Mouse (Mus musculus): Measurements from ENCODE around the gene Zic2. TPM values are rescaled to one million over a fixed set of nuclear protein-coding genes. Genes with fewer than 3 reads are reported as not detected.

Zic2 gene
- total RNA-seq, 2 experiments from 2014 or later = not detected

GRCm38 (mm10) chr14:122487366-122487765 lies 12.1 kb downstream of the Zic2 start:
- DNase-seq = no peak
- intact Hi-C loops (cut with DNase I) = no loop called here

GRCm38 (mm10) chr14:122489041-122489440 lies 13.8 kb downstream of the Zic2 start:
- no peak for DNase-seq
- intact Hi-C loops (cut with DNase I) = no loop called here

GRCm38 (mm10) chr14:122489686-122490414 lies 14.6 kb downstream of the Zic2 start:
- intact Hi-C loops (cut with DNase I) = loop anchor here (10.0 kb wide), 1 partner anchor 385 kb away; no protein-coding TSS in a partner anchor
- no peak for DNase-seq

GRCm38 (mm10) chr14:122490441-122491328 lies 15.4 kb downstream of the Zic2 start, which contains the start of gene Gm10837:
TSS of gene Gm10837 (plus strand) at chr14:122490586.
- intact Hi-C loops (cut with DNase I) = loop anchor here (10.0 kb wide), 1 partner anchor 384 kb away; no protein-coding TSS in a partner anchor

GRCm38 (mm10) chr14:122491521-122491920 lies 16.3 kb downstream of the Zic2 start:
- no peak for DNase-seq
- intact Hi-C loops (cut with DNase I) = loop anchor here (10.0 kb wide), 1 partner anchor 383 kb away; no protein-coding TSS in a partner anchor

More at GRCm38 (mm10) chr14:122490441-122491328, 15.4 kb downstream of the Zic2 start, which contains the start of gene Gm10837:
- no peak for DNase-seq

GRCm38 (mm10) chr14:122492015-122492414 lies 16.8 kb downstream of the Zic2 start:
- no peak for DNase-seq
- intact Hi-C loops (cut with DNase I) = loop anchor here (10.0 kb wide), 1 partner anchor 383 kb away; no protein-coding TSS in a partner anchor

GRCm38 (mm10) chr14:122509058-122509457 lies 33.8 kb downstream of the Zic2 start:
- intact Hi-C loops (cut with DNase I) = no loop called here
- DNase-seq = no peak

GRCm38 (mm10) chr14:122511519-122511918 lies 36.3 kb downstream of the Zic2 start:
- DNase-seq = no peak
- intact Hi-C loops (cut with DNase I) = no loop called here

- intact Hi-C loops (cut with DNase I) = no loop called here
- DNase-seq = no peak
Observed at GRCm38 (mm10) chr14:122513511-122514036, 38.3 kb downstream of the Zic2 start.

- DNase-seq = no peak
- intact Hi-C loops (cut with DNase I) = no loop called here
Observed at GRCm38 (mm10) chr14:122528475-122528874, 53.2 kb downstream of the Zic2 start.

Other genes starting within 250 kb of the Zic2 start
- not detected for gene Gm5089, start 24.3 kb upstream of the Zic2 start, total RNA-seq (2021)
- gene Zic5, start 9.8 kb upstream of the Zic2 start, total RNA-seq (2021) = not detected
- gene Gm10837, start 15.2 kb downstream of the Zic2 start, total RNA-seq (2021) = not detected
- 10 to 100 TPM; 42.3 to 42.5 TPM for gene Pcca, start 58.9 kb downstream of the Zic2 start, total RNA-seq (2021)

All from gastrocnemius, postnatal 36 days (tissue).